Mouse (Mus musculus): ENCODE results near the gene Pigf. TPM values are rescaled to one million over a fixed set of nuclear protein-coding genes. Genes with fewer than 3 reads are reported as not detected.
A peak's percentile ranks its signal among the peaks of the same experiment; 100 is the strongest.

Pigf gene
- total RNA-seq, 2 experiments from 2014 or later, result 4.7 to 6.4 TPM

DNA sequence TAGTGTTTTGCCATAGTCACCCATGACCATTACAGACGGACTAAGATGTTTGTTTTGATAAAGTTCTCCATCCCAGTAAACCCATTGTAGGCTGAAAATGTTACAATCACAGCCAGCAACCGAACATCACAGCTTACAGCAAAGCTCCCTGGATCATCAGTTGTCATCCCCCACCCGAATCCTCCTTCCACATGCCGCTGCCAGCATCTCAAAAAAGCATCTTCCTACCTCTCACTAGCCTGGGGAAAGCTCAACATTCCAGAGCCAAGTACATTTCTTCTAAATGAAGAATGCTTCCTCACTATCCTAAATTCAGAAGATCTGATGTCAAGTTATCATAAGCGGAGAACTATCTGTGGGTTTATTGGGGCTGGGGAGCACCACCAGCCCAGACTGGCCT, 13.3 kb upstream of the Pigf start:
- no peak for DNase-seq
- intact Hi-C loops (cut with DNase I), result loop anchor here (5.0 kb wide), 1 partner anchor 534 kb away; no protein-coding TSS in a partner anchor

DNA sequence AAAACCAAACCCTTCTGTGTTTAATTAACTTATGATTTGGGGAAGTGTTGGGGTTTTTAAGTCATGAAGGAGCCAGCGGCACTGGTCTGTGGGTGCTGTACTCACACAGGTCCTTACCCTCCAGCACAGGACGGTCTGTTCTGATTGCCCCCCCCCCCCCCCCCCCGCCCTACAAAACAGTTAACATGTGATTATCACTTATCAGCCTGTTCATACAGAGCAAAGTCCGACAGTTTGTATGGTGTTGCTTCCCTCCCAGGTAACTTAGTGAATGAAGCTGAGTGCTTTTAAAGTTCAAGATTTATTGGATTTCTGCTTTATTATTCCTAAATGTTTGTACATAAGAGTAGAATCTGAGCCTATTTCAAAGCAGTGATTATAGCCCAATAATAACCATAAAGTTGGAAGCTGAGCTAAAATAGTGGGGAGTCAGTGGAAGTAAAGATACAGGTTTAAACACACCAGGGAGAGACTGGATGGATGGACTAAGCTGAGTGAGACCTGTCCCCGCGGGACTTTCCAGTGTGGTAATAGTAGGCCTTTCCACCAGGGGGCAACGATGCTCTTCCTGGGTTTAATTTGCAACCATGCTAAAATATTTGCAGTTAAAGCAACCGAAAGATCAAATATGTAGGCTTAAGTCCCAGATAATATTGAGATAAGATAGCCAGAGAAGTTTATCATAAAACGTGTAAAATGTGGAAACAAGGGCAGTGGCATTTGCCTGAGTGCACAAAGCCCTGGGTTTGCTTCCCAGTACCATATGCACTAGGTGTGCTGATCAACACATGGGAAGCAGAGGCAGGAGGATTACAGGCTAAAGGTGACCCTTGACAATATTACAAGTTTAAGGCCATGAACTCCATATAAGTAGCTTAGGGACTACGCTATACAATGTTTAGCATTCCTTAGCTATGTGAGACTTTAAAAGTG, 11.2 kb upstream of the Pigf start:
- DNase-seq, result peak; percentile 32 to 63
- intact Hi-C loops (cut with DNase I), result loop anchor here (1.0 to 5.0 kb wide), 2 partner anchors 213 to 536 kb away; no protein-coding TSS in a partner anchor

DNA sequence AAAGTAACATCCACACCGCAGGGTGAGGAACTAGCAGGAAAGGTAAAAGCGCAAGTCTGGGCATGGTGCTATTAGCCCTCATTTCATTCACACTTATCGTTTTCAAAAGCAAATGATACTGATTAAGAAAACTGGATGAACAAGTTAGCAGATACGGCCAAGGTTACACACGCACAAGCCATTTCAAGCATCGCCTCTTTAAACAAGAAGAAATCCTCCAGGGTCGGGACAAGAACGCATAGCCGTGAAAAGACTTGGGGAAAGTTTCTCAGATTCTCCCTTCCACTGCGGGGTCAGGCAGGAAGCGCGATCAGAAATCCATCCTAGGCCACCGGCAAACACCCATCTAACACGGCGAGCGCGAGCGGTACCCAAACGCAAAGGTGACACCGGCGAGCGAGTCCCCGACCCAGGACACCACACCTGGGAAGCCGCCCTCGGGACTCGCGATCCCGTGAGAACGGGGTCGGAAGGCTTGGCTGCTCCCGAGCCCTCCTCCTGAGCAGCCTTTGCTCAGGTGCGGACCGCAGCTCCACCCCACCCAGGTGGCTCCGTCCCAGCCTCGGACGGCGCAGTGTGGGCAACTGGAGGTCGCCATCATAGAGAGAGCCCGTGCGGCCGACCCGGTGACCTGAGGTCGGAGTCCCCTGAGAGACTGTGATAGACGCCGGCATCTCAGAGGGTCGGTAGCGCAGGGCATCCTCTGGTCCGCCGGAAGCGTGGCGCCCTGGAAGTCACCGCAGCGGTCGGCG, 539 bp downstream of the Pigf start:
- intact Hi-C loops (cut with DNase I), result loop anchor here (10.0 kb wide), 1 partner anchor 60 kb away; the partner anchor contains the start of gene Rhoq
- DNase-seq, result peak in 1 of 2 experiments; percentile 15

DNA sequence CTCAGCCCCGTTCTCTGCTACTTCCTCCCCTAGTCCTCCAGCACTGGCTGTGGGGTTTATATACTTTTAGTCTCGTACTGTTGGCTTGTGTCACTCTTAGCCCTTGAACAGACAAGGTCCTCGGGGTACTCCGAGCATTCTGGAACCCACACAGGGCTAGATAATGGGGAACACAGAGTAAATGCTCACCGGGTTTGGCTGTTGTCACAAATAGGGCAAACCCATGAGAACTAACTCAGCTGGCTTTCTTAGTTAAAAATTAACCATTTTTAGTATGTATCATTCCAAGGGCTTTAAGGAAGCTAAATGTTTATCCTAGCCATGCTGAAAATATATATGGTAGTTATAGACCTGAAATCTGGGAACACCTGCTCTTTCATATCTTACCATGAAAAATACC, 5.5 kb downstream of the Pigf start:
- intact Hi-C loops (cut with DNase I), result loop anchor here (10.0 kb wide), 1 partner anchor 55 kb away; the partner anchor contains the start of gene Rhoq
- DNase-seq, result no peak

DNA sequence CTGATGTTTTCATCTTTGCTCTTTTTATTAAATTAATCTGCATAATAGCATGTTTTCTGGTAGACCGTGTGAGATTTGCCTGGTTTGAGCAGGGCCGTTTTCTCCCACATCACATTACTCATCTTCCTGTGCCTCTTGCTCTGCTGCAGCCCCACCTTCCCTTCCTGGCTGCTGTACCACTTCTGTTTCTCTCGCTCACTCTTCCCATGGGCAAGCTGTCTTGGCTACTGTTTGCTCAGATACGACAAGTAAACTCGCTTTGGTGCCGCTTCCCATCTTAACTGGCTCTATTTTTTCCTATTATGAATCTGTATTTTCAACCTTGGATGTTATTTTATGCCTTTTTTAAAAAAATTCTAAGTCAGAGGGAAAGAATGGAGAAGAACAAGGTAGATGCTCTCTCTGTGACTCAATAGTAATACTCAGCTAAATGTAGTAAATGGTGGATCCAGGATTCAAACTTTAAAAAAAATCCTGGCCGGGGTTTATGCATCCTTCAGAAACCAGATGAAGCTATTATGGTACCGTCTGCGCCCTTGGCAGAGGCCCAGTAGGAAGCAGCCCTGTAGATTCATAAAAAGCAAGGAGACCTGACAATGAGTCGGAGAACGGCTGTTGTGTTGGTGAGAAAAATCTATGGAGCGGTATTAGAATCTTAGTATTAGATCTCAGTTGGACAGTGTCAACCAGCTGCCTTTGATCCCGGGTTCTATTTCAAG, 13.7 kb downstream of the Pigf start:
- DNase-seq, result no peak
- intact Hi-C loops (cut with DNase I), result no loop called here

DNA sequence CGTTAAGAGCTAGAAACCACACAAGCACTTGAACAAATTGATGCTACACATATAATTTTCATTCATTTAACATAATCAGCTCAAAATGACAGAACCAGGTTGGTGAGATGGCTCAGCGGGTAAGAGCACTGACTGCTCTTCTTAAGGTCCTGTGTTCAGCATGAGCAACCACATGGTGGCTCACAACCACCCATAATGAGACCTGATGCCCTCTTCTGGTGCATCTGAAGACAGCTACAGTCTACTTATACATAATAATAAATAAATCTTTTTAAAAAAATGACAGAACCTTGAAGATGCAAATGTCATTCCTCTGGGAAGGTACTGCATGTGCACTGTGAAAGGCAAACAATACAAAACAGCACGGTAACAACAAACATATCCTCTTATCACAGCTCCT, 16.3 kb downstream of the Pigf start:
- intact Hi-C loops (cut with DNase I), result no loop called here
- no peak for DNase-seq

DNA sequence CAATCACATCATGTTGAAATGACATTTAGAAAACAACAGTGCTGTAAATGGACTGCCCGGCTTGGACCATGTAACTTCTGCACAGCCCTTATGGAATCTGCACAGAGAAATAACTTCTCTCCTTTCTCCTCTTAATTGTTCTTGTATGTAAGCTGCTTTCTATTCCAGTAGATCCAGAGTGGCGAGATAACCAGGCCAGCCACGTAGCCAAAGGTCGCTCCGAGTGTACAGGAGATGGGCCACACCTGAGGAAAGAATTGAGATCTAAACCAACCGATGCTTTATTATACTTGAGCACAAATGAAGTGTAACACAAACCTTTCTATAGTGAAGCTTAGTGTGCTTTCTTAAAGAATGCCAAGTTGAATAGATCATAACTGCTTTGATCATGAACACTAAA, 27.9 kb downstream of the Pigf start:
- intact Hi-C loops (cut with DNase I), result loop anchor here (5.0 kb wide), 1 partner anchor 80 kb away; the partner anchor contains the start of gene Tmem247
- no peak for DNase-seq

DNA sequence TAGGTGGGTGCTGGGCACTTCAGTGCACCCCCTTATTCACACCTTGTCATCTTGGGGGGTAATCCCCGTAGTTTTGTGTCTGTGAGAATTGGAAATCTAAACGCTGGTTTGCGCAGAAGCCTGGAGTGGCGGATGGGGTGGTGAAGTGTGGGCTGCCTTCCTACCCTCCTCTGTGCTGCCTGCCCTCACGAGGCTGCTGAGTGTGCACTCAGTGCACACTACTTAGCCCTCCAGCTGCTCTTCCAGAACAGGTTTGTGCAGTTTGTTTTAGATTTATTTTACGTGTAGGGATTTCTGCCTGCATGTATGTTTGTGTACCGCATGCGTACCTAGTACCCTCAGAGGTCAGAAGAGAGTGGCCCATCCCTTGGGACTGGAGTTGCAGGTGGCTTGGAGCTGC, 33.9 kb downstream of the Pigf start:
- intact Hi-C loops (cut with DNase I), result no loop called here
- no peak for DNase-seq

DNA sequence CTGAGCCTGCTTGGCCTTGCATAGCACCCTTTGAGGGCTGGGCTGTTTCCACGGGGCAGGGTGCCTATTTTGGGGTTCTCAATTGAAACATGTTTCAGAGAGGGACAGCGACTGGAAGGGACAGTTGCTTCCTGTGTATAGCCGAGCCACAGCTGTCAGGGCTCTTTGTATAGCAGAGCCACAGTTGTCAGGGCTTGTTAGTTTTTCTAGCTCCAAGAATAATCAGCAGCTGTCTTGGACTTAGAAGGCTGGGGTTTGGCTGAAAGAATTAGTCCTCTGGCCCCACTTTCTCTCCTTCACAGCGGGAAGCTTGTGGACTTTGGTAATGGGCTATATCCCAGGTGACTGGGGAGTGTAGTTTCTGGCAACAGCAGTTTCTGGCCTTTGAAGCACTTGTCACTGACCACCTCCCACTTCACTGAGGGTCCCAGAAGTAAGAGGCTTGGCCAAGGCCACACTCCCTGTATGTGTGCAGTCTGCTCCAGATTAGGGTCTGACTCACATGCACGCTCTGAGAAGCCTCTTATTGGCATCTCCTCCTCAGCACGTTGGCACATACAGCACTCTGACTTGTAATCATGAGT, 36.5 kb downstream of the Pigf start:
- peak; percentile 55 to 60 for DNase-seq
- intact Hi-C loops (cut with DNase I), result no loop called here

DNA sequence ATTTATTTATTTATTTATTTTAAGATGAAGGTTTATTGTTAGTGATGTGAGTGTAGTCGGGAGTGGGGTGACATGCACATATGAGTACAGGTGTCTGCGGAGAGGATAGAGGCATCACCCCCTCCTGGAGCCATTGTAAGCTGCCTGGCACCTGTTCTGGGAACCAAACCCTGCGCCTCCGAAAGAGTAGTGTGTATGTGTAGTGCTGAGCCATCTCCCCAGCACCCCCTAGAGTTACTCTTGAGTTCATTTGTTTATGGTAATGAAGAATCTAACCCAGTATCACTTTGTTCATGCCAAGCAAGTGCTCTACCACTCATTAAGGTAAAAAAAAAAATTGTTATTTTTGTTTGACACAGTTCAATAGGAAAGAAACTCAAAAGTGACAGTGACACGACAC, 37.0 kb downstream of the Pigf start:
- DNase-seq, result no peak
- intact Hi-C loops (cut with DNase I), result no loop called here

DNA sequence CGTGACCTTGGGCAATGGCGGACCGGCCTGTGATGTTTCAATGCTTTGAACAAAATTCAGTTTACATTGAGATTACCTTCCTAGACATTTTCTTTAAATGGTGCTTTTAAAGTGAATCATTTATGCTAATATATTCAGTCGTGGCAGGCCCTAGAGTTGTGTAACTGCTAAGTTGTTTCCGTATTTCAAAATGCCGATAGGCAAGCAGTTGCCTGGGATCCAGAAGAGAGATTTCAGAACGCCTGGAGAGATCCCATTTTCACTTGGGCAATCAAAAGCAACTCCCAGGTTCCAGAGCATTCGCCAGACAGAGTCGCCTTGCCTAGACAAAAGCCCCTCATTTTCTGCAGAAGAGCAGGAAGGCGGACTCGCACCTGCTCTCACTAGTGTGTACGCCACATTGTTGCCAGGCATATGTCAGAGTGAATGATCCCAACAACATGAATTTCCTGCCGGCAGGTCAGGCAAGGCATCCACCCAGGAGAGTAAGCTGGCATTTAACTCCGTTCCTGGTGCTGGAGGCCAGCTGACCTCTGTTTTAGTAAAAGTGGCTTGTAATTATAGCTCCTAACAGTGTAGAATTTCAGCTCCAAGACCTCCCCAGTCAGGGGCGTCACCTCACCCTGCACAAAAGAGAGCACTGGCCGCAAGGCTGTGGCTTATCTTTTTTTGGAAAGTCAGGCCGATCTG, 38.6 kb downstream of the Pigf start:
- peak in 1 of 2 experiments; percentile 44 for DNase-seq
- intact Hi-C loops (cut with DNase I), result no loop called here

DNA sequence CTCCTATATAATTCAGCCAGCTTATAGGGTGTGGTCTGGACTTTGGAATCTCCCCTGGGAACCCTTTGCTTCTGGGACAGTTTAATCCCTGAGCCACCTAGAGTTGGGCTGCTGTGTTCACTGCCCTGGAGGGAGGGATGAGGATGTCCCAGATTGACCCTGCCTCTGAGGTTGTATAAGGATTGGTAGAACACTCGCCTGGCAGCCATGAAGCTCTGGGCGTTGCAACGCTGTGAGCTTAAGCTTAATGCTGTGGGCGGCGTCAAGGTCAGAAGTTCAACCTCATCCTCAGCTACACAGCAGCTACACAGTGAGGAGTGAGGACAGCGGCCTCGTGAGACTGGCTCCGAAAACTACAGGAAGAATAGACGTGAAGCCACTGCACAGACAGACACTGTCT, 42.7 kb downstream of the Pigf start:
- DNase-seq, result peak; percentile 63 to 66
- intact Hi-C loops (cut with DNase I), result no loop called here

DNA sequence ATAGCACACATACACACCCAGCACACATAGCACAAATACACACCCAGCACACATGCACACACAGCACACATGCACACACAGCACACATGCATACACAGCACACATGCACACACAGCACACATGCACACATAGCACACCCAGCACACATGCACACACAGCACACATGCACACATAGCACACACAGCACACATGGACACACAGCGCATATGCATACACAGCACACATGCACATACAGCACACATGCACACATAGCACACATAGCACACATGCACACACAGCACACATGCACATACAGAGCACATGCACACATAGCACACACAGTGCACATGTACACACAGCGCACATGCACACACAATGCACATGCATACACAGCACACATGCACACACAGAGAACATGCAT, 43.5 kb downstream of the Pigf start:
- no peak for DNase-seq
- intact Hi-C loops (cut with DNase I), result no loop called here

DNA sequence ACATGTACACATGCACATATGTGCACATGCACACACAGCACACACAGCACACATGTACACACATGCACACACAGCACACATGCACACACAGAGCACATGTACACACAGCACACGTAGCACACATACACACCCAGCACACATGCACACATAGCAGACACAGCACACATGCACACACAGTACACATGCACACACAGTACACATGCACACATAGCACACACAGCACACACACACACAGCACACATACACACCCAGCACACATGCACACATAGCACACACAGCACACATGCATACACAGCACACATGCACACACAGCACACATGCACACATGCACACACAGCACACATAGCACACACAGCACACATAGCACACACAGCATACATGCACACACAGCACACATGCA, 44.0 kb downstream of the Pigf start:
- no peak for DNase-seq
- intact Hi-C loops (cut with DNase I), result no loop called here

DNA sequence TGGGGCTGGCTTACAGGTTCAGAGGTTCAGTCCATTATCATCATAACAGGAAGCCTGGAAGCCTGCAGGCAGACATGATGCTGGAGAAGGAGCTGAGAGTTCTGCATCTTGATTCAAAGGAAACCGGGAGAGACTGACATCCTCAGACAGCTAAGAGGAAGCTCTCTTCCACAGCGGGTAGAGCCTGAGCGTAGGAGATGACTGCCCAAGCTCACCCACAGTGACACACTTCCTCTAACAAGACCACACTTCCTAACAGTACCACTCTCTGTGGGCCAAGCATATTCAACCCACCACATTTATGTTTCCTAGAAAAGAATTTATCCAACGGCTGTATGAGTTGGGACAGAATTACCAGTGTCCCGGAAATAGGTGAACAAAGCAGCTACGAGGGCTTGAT, 46.7 kb downstream of the Pigf start:
- DNase-seq, result no peak
- intact Hi-C loops (cut with DNase I), result no loop called here

DNA sequence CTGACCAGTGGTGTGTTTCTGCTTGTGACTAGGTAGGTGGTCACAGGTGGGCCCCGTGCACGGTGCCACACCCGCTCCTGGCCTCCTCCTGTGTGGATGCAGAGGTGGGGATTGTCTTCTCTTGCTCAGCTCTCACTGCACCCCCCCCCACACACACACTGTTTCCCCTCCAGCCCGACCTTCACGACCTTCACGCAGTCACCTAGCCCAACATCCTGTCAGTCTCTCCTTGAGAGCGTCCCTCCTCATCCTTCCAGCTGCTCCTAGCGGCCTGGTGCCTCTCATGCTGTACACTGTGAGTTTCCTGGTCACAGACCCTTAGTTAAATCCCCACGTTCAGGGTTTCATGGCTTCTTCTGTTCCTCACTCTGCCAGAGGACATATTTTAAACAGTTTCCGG, 48.8 kb downstream of the Pigf start:
- intact Hi-C loops (cut with DNase I), result no loop called here
- no peak for DNase-seq

DNA sequence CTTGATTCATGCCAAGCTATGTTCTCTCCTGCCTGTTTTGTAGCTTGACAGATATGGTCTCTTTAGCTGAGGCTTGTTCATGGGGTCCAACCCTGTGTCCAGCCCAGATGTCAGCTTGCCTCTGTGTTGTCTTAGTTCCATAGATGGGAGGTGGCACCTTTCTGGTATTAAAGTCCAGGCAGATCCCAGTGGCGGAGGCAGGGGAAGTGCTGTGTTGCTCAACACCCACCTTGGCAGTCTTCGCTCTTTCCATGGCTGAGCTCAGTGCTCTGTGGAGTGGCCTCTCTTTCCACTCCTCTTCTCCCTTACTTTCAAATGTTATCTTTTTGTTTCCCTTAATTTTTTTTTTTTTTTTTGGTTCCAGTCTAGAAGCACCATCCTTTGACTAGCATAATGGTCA, 52.1 kb downstream of the Pigf start:
- intact Hi-C loops (cut with DNase I), result no loop called here
- DNase-seq, result no peak

DNA sequence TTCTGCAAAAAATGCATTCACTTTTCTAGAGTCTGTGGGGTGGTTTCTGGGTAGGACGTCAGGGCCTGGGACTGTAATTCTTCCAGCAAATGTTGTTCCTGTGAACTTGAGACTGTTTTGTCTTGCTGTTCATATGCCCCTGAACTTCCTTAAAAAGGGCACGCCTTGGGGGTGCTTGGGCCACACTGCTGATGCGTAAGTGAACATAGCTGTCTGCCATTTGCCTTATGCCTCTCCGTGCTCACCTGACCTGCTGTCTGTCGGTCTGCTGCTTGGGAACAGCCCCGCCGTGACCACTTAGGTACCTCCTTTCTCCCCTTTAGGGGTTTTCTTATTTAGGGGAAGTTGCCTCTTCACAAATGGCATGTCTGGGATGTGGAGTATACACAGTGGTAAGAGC, 53.3 kb downstream of the Pigf start:
- intact Hi-C loops (cut with DNase I), result no loop called here

DNA sequence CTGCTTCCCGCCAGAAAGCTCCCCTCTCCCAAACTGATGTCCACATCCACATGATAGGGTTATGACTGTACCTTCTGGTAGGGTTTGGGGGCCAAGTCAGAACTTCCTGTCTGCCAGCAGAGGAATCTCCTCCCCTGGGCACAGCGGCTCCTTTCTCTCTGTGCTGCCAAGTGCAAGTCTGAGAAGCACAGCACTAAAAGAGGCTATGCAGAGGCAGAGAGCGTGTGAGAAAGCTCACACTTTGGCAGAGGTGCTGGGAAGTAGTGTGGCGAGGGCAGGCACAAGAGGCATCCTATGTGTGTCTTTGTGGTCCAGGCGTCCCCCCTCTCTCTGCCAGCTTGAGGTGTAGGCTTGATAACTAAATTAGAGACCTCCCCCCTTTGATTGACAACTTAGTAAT, 54.2 kb downstream of the Pigf start:
- intact Hi-C loops (cut with DNase I), result no loop called here
- DNase-seq, result no peak

More for the DNA sequence above, 53.3 kb downstream of the Pigf start:
- no peak for DNase-seq

Measured in heart, postnatal 10 days (tissue).